23 mouse cellular contexts compared by ENCODE assay signal in genomic region chr9:31260219-31260618, GRCm38 (mm10). TPM values are rescaled to one million over a fixed set of nuclear protein-coding genes. Genes with fewer than 3 reads are reported as not detected.
DNase-seq lines count a peak whose midpoint lies in the region; ATAC-seq lines count a peak whose summit lies in the region.
"Had no signal": no experiment of that assay in that cellular context is flagged by ENCODE, and none has a peak within 500 bp of the region (broad histone marks: within the 10 kb centered on the region; RNA-seq: fewer than 3 reads in every experiment).

No protein-coding gene starts in this region.

- peak overlapping the region; percentile 24 for H3K27ac ChIP-seq in liver, embryonic 13.5 days
- no peak overlapping the region for H3K27ac ChIP-seq in liver, embryonic 11.5 days (ENCODE audit: low read depth, low read length)
- H3K27ac ChIP-seq in brown adipose tissue, adult 24 weeks (replicated peaks; ENCODE audit: low read depth, low read length): peak overlapping the region; percentile 59
- peak overlapping the region; percentile 51; the same call in 1 of the 2 replicates for H3K27ac ChIP-seq in liver, embryonic 15.5 days (replicated peaks)
- H3K27ac ChIP-seq: gastrocnemius, adult 2 months; heart, adult 2 months; hindbrain, embryonic 12.5 days; hindbrain, embryonic 15.5 days had no signal

- no peak overlapping the region for H3K4me2 ChIP-seq in liver, embryonic 13.5 days
- H3K4me2 ChIP-seq in liver, embryonic 11.5 days: no peak overlapping the region
- no peak overlapping the region for H3K4me2 ChIP-seq in liver, embryonic 15.5 days
- H3K4me2 ChIP-seq: hindbrain, embryonic 12.5 days; hindbrain, embryonic 15.5 days had no signal

- H3K27me3 ChIP-seq in liver, embryonic 13.5 days: no peaks in the 10 kb centered on the region
- H3K27me3 ChIP-seq in liver, embryonic 11.5 days (replicated peaks; ENCODE audit: control insufficient read depth, insufficient read depth, low read length): no peaks in the 10 kb centered on the region
- H3K27me3 ChIP-seq in liver, embryonic 15.5 days: no peaks in the 10 kb centered on the region
- H3K27me3 ChIP-seq: hindbrain, embryonic 12.5 days; hindbrain, embryonic 15.5 days had no signal

- no peak overlapping the region for H3K9ac ChIP-seq in liver, embryonic 13.5 days
- no peak overlapping the region for H3K9ac ChIP-seq in liver, embryonic 11.5 days (ENCODE audit: low read depth, low read length)
- H3K9ac ChIP-seq in liver, embryonic 15.5 days: no peak overlapping the region
- H3K9ac ChIP-seq: forebrain, postnatal 0 days; hindbrain, embryonic 12.5 days; hindbrain, embryonic 15.5 days had no signal

- H3K9me3 ChIP-seq in liver, embryonic 13.5 days (replicated peaks): no peaks in the 10 kb centered on the region
- no peaks in the 10 kb centered on the region for H3K9me3 ChIP-seq in liver, embryonic 11.5 days (ENCODE audit: control insufficient read depth, low read length)
- H3K9me3 ChIP-seq in liver, embryonic 15.5 days (replicated peaks): no peaks in the 10 kb centered on the region
- H3K9me3 ChIP-seq: heart, embryonic 10.5 days; hindbrain, embryonic 12.5 days; hindbrain, embryonic 15.5 days had no signal

- 41% methylated on average over 4 of the region's 4 CpGs for WGBS in liver, embryonic 13.5 days (ENCODE audit: insufficient replicate concordance)
- 54% methylated on average over 4 of the region's 4 CpGs for WGBS in liver, embryonic 11.5 days
- 29% methylated on average over 4 of the region's 4 CpGs for WGBS in liver, embryonic 15.5 days (ENCODE audit: insufficient replicate concordance)

- DNase-seq in liver, embryonic 13.5 days: no peak
- no peak for DNase-seq in liver, embryonic 11.5 days (ENCODE audit: low spot score)
- no peak for DNase-seq in layer of hippocampus, postnatal 14 days (ENCODE audit: low spot score in 2 of 2)
- DNase-seq in gastrocnemius, postnatal 4 days (ENCODE audit: low spot score in 2 of 2): no peak
- DNase-seq: adrenal gland, adult 8-10 months; adrenal gland, postnatal 25 days; cerebellum, adult 11 months; cerebellum, adult 2 months; cerebellum, adult 9-11 months; forebrain, postnatal 0 days; gastrocnemius, adult 2 months; gastrocnemius, postnatal 14 days; heart, adult 2 months had no signal

- no peaks in the 10 kb centered on the region for H3K36me3 ChIP-seq in liver, embryonic 13.5 days
- H3K36me3 ChIP-seq in liver, embryonic 11.5 days (ENCODE audit: control insufficient read depth, insufficient read depth, low read length): no peaks in the 10 kb centered on the region
- H3K36me3 ChIP-seq in liver, embryonic 15.5 days (replicated peaks): no peaks in the 10 kb centered on the region
- H3K36me3 ChIP-seq: heart, embryonic 10.5 days; hindbrain, embryonic 12.5 days; hindbrain, embryonic 15.5 days had no signal

- peaks cover 68% of the 10 kb centered on the region for H3K4me1 ChIP-seq in liver, embryonic 13.5 days (replicated peaks)
- H3K4me1 ChIP-seq in liver, embryonic 11.5 days (replicated peaks; ENCODE audit: control insufficient read depth, insufficient read depth, low read length): peaks cover 26% of the 10 kb centered on the region
- H3K4me1 ChIP-seq in brown adipose tissue, adult 24 weeks (ENCODE audit: control insufficient read depth, insufficient read depth, insufficient read length, low read length): peaks cover 23% of the 10 kb centered on the region
- peaks cover 55% of the 10 kb centered on the region for H3K4me1 ChIP-seq in liver, embryonic 15.5 days (replicated peaks)
- H3K4me1 ChIP-seq: hindbrain, embryonic 12.5 days; hindbrain, embryonic 15.5 days had no signal

- H3K4me3 ChIP-seq in liver, embryonic 13.5 days (replicated peaks): no peak overlapping the region
- no peak overlapping the region for H3K4me3 ChIP-seq in liver, embryonic 11.5 days (ENCODE audit: low read depth, low read length)
- no peak overlapping the region for H3K4me3 ChIP-seq in brown adipose tissue, adult 24 weeks (ENCODE audit: insufficient read depth, low read depth, low read length)
- H3K4me3 ChIP-seq in liver, embryonic 15.5 days (replicated peaks): no peak overlapping the region
- H3K4me3 ChIP-seq: gastrocnemius, adult 2 months; heart, adult 2 months; heart, embryonic 10.5 days; hindbrain, embryonic 12.5 days; hindbrain, embryonic 15.5 days had no signal

- peak; percentile 37 for ATAC-seq in liver, embryonic 13.5 days (ENCODE audit: low read depth)
- ATAC-seq in liver, embryonic 11.5 days (replicated peaks; ENCODE audit: low FRiP score): no peak
- ATAC-seq in liver, embryonic 15.5 days (ENCODE audit: insufficient read depth): peak; percentile 38; the same call in 1 of the 2 replicates
- peak; percentile 38 for ATAC-seq in megakaryocyte progenitor cell, adult 5-6 weeks (replicated peaks; ENCODE audit: poor library complexity)
- ATAC-seq in erythroid progenitor cell, adult 5-6 weeks (replicated peaks; ENCODE audit: low FRiP score, poor library complexity, severe bottlenecking): no peak
- ATAC-seq: activated CD4-positive, CD25-positive, alpha-beta regulatory T cell, adult 4 months; CD4-positive, CD25-positive, alpha-beta regulatory T cell, adult 4 months; forebrain, embryonic 14.5 days; forebrain, postnatal 0 days had no signal

RNA-seq across cellular contexts. Expression of gene Prdm10, which starts 20.1 kb away (rescaled TPM):
- 2.4 and 3.0 TPM in 2 replicates for polyA plus RNA-seq in liver, embryonic 13.5 days (2015; fragmentation: Nextera tagmentation; extraction: Ambion mirVana)
- 5.7 and 6.5 TPM in 2 replicates for polyA plus RNA-seq in liver, embryonic 11.5 days (2014; fragmentation: Nextera tagmentation; extraction: Ambion mirVana)
- 1.7 and 2.3 TPM in 2 replicates for polyA plus RNA-seq in brown adipose tissue, adult 24 weeks (2012; ENCODE audit: insufficient read depth, insufficient read length, missing spikeins)
- 2.3 and 3.0 TPM in 2 replicates for polyA plus RNA-seq in liver, embryonic 15.5 days (2015; fragmentation: Nextera tagmentation; extraction: Ambion mirVana)
- 8.9 and 11.7 TPM in 2 replicates for total RNA-seq in megakaryocyte progenitor cell, adult 5-6 weeks (2015)
- 9.2 and 10.6 TPM in 2 replicates for total RNA-seq in megakaryocyte progenitor cell, adult 5-6 weeks (2017)
- 10 to 100 TPM; 16.8 to 17.2 TPM for total RNA-seq in layer of hippocampus, postnatal 14 days (2021)
- 1 to 10 TPM; 6.5 to 6.9 TPM for total RNA-seq in gastrocnemius, postnatal 4 days (2021)
- 25.6 and 25.9 TPM in 2 replicates for total RNA-seq in erythroid progenitor cell, adult 5-6 weeks (2015; ENCODE audit: low replicate concordance)
- total RNA-seq in erythroid progenitor cell, adult 5-6 weeks (2017; ENCODE audit: low replicate concordance): 30.8 and 32.2 TPM in 2 replicates

RNA-seq across cellular contexts. Expression of gene Aplp2, which starts 48.6 kb away (rescaled TPM):
- 164 and 196 TPM in 2 replicates for polyA plus RNA-seq in liver, embryonic 13.5 days (2015; fragmentation: Nextera tagmentation; extraction: Ambion mirVana)
- polyA plus RNA-seq in liver, embryonic 11.5 days (2014; fragmentation: Nextera tagmentation; extraction: Ambion mirVana): 256 and 297 TPM in 2 replicates
- 657 and 1,031 TPM in 2 replicates for polyA plus RNA-seq in brown adipose tissue, adult 24 weeks (2012; ENCODE audit: insufficient read depth, insufficient read length, missing spikeins)
- polyA plus RNA-seq in liver, embryonic 15.5 days (2015; fragmentation: Nextera tagmentation; extraction: Ambion mirVana): 182 and 192 TPM in 2 replicates
- total RNA-seq in megakaryocyte progenitor cell, adult 5-6 weeks (2015): 31.2 and 54.0 TPM in 2 replicates
- total RNA-seq in megakaryocyte progenitor cell, adult 5-6 weeks (2017): 36.9 and 71.1 TPM in 2 replicates
- 100 to 1,000 TPM; 441 to 464 TPM for total RNA-seq in layer of hippocampus, postnatal 14 days (2021)
- total RNA-seq in gastrocnemius, postnatal 4 days (2021): 100 to 1,000 TPM; 138 to 143 TPM
- total RNA-seq in erythroid progenitor cell, adult 5-6 weeks (2015; ENCODE audit: low replicate concordance): 268 and 297 TPM in 2 replicates
- total RNA-seq in erythroid progenitor cell, adult 5-6 weeks (2017; ENCODE audit: low replicate concordance): 307 and 428 TPM in 2 replicates

Comparison
In these comparisons a context has a peak if more than half of its experiments do, and no peak if none do; other contexts are left out.
1. ATAC-seq: peak in liver, embryonic 13.5 days (single experiment), liver, embryonic 15.5 days (single experiment) and megakaryocyte progenitor cell, adult 5-6 weeks (single experiment); none in liver, embryonic 11.5 days (single experiment) and erythroid progenitor cell, adult 5-6 weeks (single experiment).